Mouse (Mus musculus) lung, postnatal 25 days (tissue): ENCODE measurements at regions not wholly inside any gene's neighbourhood (a gene's known extent, or its start where the extent isn't known, plus 50 kb on each side); places are given as distances from the start of the nearest gene placed in this dataset.

ENCODE experiments used
- DNase-seq: peaks from one replicate; pipeline ENCODE4 v3.0.0; 2022; ENCODE audit warnings: low spot score

DNA sequence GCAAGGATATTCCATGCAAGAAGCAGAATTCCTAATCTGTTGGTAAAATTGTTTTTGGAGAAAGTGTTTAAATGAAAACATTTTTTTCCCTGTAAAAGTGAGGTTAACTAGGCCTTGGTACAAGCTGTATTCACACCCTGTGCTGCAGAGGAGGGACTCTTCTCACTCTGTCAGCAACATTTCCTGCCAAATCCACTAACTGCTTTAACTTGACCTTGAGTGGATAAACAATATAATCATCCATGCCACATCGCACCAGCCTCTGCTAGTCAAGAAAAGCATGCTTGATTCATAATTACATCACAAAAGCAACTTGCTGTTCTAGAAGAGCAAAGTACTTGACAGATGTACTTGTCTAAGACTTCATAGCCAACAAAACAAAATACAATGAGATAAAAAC is 102.7 kb upstream of the Pof1b start:
- DNase-seq: no peak

DNA sequence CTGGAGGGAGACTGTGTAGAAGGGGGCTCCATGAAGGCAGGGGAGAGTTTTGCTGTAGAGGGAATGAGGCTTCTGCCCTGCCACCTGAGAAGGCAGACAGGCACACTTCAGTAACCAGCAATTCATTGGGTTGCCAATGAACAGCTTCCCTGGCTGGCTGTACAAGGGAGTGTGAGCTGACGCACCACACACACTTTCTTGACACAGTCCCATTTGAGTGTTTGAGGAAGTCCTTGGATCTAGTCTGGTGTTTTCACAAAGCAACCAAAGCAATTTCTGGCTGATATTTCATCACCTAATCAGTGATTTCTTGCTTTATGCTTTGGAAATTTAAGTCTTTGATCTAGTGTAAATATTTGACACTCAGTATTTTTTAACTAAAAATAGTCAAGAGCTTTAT is 80.0 kb upstream of the Pof1b start:
- peak; percentile 4 for DNase-seq

- DNase-seq: no peak
Observed at GRCm38 (mm10) chrX:112755976-112756375, 57.5 kb upstream of the Pof1b start.
